Mouse (Mus musculus) gastrocnemius, postnatal 10 days (tissue): ENCODE data around the gene Ackr1. TPM values are rescaled to one million over a fixed set of nuclear protein-coding genes. Genes with fewer than 3 reads are reported as not detected.
A peak's percentile ranks its signal among the peaks of the same experiment; 100 is the strongest.

Experiments
- DNase-seq: peaks from one replicate; pipeline ENCODE4 v3.0.0; 2021; ENCODE audit warnings: mixed read lengths
- long read RNA-seq, 2 experiments: library from polyadenylated mRNA; stranded (forward); transcript quantifications; one replicate each; pipeline ENCODE4 v2.0.0; 2021
- total RNA-seq, 2 experiments: library from RNA; stranded (reverse); gene quantifications; 2 replicates each; pipeline ENCODE4 v1.2.3; 2021

Gene Ackr1
- total RNA-seq, result 10 to 100 TPM in 1 of 2 experiments, 1 to 10 TPM in 1; 8.4 to 11.3 TPM
- long read RNA-seq, experiment 1, partial matches to known transcripts, result 0 of 4 reads
- long read RNA-seq, experiment 1, other reads (novel, unspliced or antisense), result 0 of 4 reads
- long read RNA-seq, experiment 2, partial matches to known transcripts, result 1 of 1 reads
- long read RNA-seq, experiment 2, other reads (novel, unspliced or antisense), result 0 of 1 reads

GRCm38 (mm10) chr1:173333312-173334253, at the start of gene Ackr1:
Ackr1 (minus strand) TSS chr1:173333750.
- no peak for DNase-seq

- DNase-seq, result no peak
Observed at GRCm38 (mm10) chr1:173381436-173381835, 47.9 kb upstream of the Ackr1 start.

- DNase-seq, result peak; percentile 47
Observed at GRCm38 (mm10) chr1:173377380-173378112, 44.0 kb upstream of the Ackr1 start.

GRCm38 (mm10) chr1:173374020-173374419, 40.5 kb upstream of the Ackr1 start:
- DNase-seq, result no peak

GRCm38 (mm10) chr1:173371586-173371985, 38.0 kb upstream of the Ackr1 start:
- no peak for DNase-seq

GRCm38 (mm10) chr1:173370456-173370855, 36.9 kb upstream of the Ackr1 start:
- no peak for DNase-seq

- DNase-seq, result no peak
Observed at GRCm38 (mm10) chr1:173369611-173370010, 36.1 kb upstream of the Ackr1 start.

GRCm38 (mm10) chr1:173367356-173368046, 34.0 kb upstream of the Ackr1 start, which contains the start of gene Cadm3:
Cadm3 (minus strand) TSS chr1:173367695.
- peak; percentile 36 for DNase-seq

GRCm38 (mm10) chr1:173366701-173367355, 33.3 kb upstream of the Ackr1 start:
- DNase-seq, result no peak

GRCm38 (mm10) chr1:173365970-173366409, 32.4 kb upstream of the Ackr1 start:
- DNase-seq, result peak; percentile 8

- no peak for DNase-seq
Observed at GRCm38 (mm10) chr1:173364125-173364800, 30.7 kb upstream of the Ackr1 start.

GRCm38 (mm10) chr1:173363436-173363835, 29.9 kb upstream of the Ackr1 start:
- DNase-seq, result no peak

GRCm38 (mm10) chr1:173361651-173362050, 28.1 kb upstream of the Ackr1 start:
- DNase-seq, result no peak

- no peak for DNase-seq
Observed at GRCm38 (mm10) chr1:173359590-173360290, 26.2 kb upstream of the Ackr1 start.

- DNase-seq, result no peak
Observed at GRCm38 (mm10) chr1:173357799-173358198, 24.2 kb upstream of the Ackr1 start.

- no peak for DNase-seq
Observed at GRCm38 (mm10) chr1:173356699-173357098, 23.1 kb upstream of the Ackr1 start.

GRCm38 (mm10) chr1:173355107-173355846, 21.7 kb upstream of the Ackr1 start:
- no peak for DNase-seq

GRCm38 (mm10) chr1:173350372-173350957, 16.9 kb upstream of the Ackr1 start, which contains the start of gene Aim2:
Aim2 (plus strand) TSS chr1:173350879.
- no peak for DNase-seq

GRCm38 (mm10) chr1:173349946-173350345, 16.4 kb upstream of the Ackr1 start:
- DNase-seq, result no peak
